Mouse (Mus musculus) myocyte (in vitro differentiated cells): Measurements from ENCODE around the gene Klf9.
"Not testable (repeated sequence)": the region's sequence is repeated elsewhere in the genome, so short reads cannot be mapped to it uniquely, and the experiment has no call there.

ENCODE experiments used
- CEBPB ChIP-seq: IDR thresholded peaks from 2 replicates; pipeline ENCODE4 v1.6.1; 2011; ENCODE audit warnings: mild to moderate bottlenecking, moderate library complexity; ENCODE audit not compliant: poor library complexity, insufficient read depth, severe bottlenecking
- E2F4 ChIP-seq: IDR thresholded peaks from one replicate; pipeline ENCODE4 v1.6.1; 2011; ENCODE audit warnings: mild to moderate bottlenecking, control low read depth, moderate library complexity; ENCODE audit not compliant: insufficient read depth
- MAX ChIP-seq: IDR thresholded peaks from one replicate; pipeline ENCODE4 v1.6.1; 2011; ENCODE audit warnings: low read depth, mild to moderate bottlenecking, control low read depth
- MYOD1 ChIP-seq, 3 experiments: IDR thresholded peaks; one replicate each; pipeline ENCODE4 v1.6.1; 2011; ENCODE audit warnings: control low read depth in 2 of 3, low read depth in 2 of 3, mild to moderate bottlenecking in 2 of 3, moderate library complexity in 1 of 3; ENCODE audit not compliant: insufficient read length in 2 of 3, control insufficient read depth in 1 of 3
- POLR2A ChIP-seq: IDR thresholded peaks from one replicate; pipeline ENCODE4 v1.6.1; 2011; ENCODE audit warnings: low read depth, mild to moderate bottlenecking, control low read depth, moderate library complexity; ENCODE audit not compliant: insufficient read length
- POLR2AphosphoS2 ChIP-seq: IDR thresholded peaks from one replicate; pipeline ENCODE4 v1.6.1; 2011; ENCODE audit warnings: low read depth, control low read depth; ENCODE audit not compliant: insufficient read length
- REST ChIP-seq: IDR thresholded peaks from one replicate; pipeline ENCODE4 v1.6.1; 2011; ENCODE audit warnings: mild to moderate bottlenecking, control low read depth, moderate library complexity; ENCODE audit not compliant: insufficient read depth, insufficient read length
- TCF12 ChIP-seq: IDR thresholded peaks from one replicate; pipeline ENCODE4 v1.6.1; 2011; ENCODE audit warnings: mild to moderate bottlenecking, control low read depth; ENCODE audit not compliant: poor library complexity, insufficient read depth, severe bottlenecking
- USF1 ChIP-seq: IDR thresholded peaks from one replicate; pipeline ENCODE4 v1.6.1; 2011; ENCODE audit warnings: low read depth, mild to moderate bottlenecking, control low read depth, moderate library complexity

GRCm38 (mm10) chr19:23145575-23145974 is 4.5 kb downstream of the Klf9 start:
- not testable (repeated sequence) for TF ChIP-seq CEBPB; MYOD1 (IDR thresholded peaks at IDR 0.05; ENCODE audit: control insufficient read depth in 1 of 3, insufficient read length in 2 of 3, low read depth in 2 of 3); POLR2A; TCF12; USF1; POLR2AphosphoS2; MAX; E2F4; REST
